Mouse (Mus musculus) retina, embryonic 14.5 days (tissue): Measurements from ENCODE around the gene Gm6121.
"Not testable (repeated sequence)": the region's sequence is repeated elsewhere in the genome, so short reads cannot be mapped to it uniquely, and the experiment has no call there.

Source experiments
- DNase-seq: peaks from one replicate; pipeline ENCODE4 v3.0.0-alpha.2; 2015; ENCODE audit warnings: low spot score

Gm6121 gene

DNA sequence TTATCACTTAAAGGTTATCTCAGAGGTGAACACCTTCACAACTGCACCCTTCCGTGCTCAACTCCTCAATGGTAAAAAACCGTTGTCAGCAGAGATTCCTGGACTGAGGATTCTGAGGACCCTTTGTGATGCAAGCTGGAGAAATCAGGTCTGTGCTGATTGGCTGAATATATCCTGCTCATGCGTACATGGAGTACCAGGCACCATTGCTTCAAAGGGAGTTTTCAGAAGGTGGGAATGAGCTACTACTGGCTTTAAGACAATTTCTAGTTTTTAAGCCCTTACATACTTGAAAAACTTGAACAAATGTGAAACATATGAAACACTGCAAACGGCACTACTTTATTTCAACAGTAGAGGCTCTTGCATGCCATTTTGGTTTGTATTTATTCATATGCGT, at the start of gene Gm6121:
Gm6121 (minus strand) TSS at position 101 of the 400 bp plus-strand sequence.
- not testable (repeated sequence) for DNase-seq
